Mouse (Mus musculus): ENCODE results near the gene Eif1. TPM values are rescaled to one million over a fixed set of nuclear protein-coding genes. Genes with fewer than 3 reads are reported as not detected.
"Not testable (repeated sequence)": the region's sequence is repeated elsewhere in the genome, so short reads cannot be mapped to it uniquely, and the experiment has no call there.

Eif1 gene
- polyA plus RNA-seq, 1 experiment, result 330 TPM

- no peak for TF ChIP-seq POLR2A (IDR thresholded peaks at IDR 0.05; ENCODE audit: borderline replicate concordance, extremely low read depth, insufficient read depth, insufficient read length, poor library complexity, severe bottlenecking)
- TF ChIP-seq CTCF (IDR thresholded peaks at IDR 0.05; ENCODE audit: borderline replicate concordance, extremely low read depth, insufficient read depth, insufficient read length), result no peak
- peak; percentile 34 for DNase-seq (ENCODE audit: low read depth)
Observed at GRCm38 (mm10) chr11:100290235-100290634, 29.4 kb upstream of the Eif1 start.

GRCm38 (mm10) chr11:100292884-100293283, 26.8 kb upstream of the Eif1 start:
- TF ChIP-seq POLR2A (IDR thresholded peaks at IDR 0.05; ENCODE audit: borderline replicate concordance, extremely low read depth, insufficient read depth, insufficient read length, poor library complexity, severe bottlenecking) (no peak), CTCF (IDR thresholded peaks at IDR 0.05; ENCODE audit: borderline replicate concordance, extremely low read depth, insufficient read depth, insufficient read length) (no peak)
- peak; percentile 75 for DNase-seq (ENCODE audit: low read depth)

- TF ChIP-seq POLR2A (IDR thresholded peaks at IDR 0.05; ENCODE audit: borderline replicate concordance, extremely low read depth, insufficient read depth, insufficient read length, poor library complexity, severe bottlenecking), result no peak
- peak; percentile 100 for TF ChIP-seq CTCF (IDR thresholded peaks at IDR 0.05; ENCODE audit: borderline replicate concordance, extremely low read depth, insufficient read depth, insufficient read length)
- peak; percentile 91 for DNase-seq (ENCODE audit: low read depth)
Observed at GRCm38 (mm10) chr11:100295308-100295707, 24.4 kb upstream of the Eif1 start.

- no peak for DNase-seq (ENCODE audit: low read depth)
- TF ChIP-seq CTCF (IDR thresholded peaks at IDR 0.05; ENCODE audit: borderline replicate concordance, extremely low read depth, insufficient read depth, insufficient read length) (peak; percentile 55; the same call in 1 of the 2 replicates), POLR2A (IDR thresholded peaks at IDR 0.05; ENCODE audit: borderline replicate concordance, extremely low read depth, insufficient read depth, insufficient read length, poor library complexity, severe bottlenecking) (no peak)
Observed at GRCm38 (mm10) chr11:100297801-100298200, 21.9 kb upstream of the Eif1 start.

DNA sequence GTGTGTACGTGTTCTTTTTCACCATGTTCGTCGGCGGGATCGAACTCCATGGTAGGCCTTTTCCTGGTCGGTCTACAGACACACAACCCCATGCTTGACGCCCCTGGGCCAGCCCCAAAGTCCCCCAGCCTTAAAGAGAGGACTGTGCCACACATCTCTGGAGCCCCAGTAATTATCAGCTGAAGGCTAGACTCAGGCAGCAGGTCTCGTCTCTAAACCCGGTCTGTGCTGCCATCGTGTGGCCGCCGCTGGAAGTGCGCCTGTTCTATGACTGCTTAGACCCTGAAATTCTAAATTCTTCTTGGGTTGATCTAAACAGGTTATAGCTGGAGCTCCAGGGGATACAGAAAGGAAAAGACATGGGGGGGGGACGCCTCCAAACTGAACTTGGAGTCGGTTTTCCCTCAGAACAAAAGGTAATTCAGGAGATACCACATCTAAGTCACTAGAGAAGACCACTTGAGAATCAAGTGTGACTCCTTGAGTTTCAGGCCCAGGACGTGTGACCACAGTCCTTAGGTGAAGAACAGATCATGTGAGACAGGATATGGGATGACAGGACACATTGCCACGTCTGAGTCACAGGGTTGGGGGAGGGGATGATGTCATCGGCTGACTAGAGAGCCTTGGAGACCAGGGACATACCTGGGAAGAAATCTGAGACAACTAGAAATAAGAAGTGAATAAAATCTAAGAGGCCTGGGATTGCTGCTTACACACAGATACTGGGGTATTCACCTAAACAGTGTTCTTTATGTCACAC, 21.2 kb upstream of the Eif1 start:
- TF ChIP-seq POLR2A (IDR thresholded peaks at IDR 0.05; ENCODE audit: borderline replicate concordance, extremely low read depth, insufficient read depth, insufficient read length, poor library complexity, severe bottlenecking), result no peak
- TF ChIP-seq CTCF (IDR thresholded peaks at IDR 0.05; ENCODE audit: borderline replicate concordance, extremely low read depth, insufficient read depth, insufficient read length), result peak; percentile 99
- peak; percentile 82 for DNase-seq (ENCODE audit: low read depth)

- TF ChIP-seq CTCF (IDR thresholded peaks at IDR 0.05; ENCODE audit: borderline replicate concordance, extremely low read depth, insufficient read depth, insufficient read length), result peak; percentile 95
- no peak for TF ChIP-seq POLR2A (IDR thresholded peaks at IDR 0.05; ENCODE audit: borderline replicate concordance, extremely low read depth, insufficient read depth, insufficient read length, poor library complexity, severe bottlenecking)
- peak; percentile 74 for DNase-seq (ENCODE audit: low read depth)
Observed at GRCm38 (mm10) chr11:100300293-100300692, 19.4 kb upstream of the Eif1 start.

- TF ChIP-seq POLR2A (IDR thresholded peaks at IDR 0.05; ENCODE audit: borderline replicate concordance, extremely low read depth, insufficient read depth, insufficient read length, poor library complexity, severe bottlenecking), result no peak
- TF ChIP-seq CTCF (IDR thresholded peaks at IDR 0.05; ENCODE audit: borderline replicate concordance, extremely low read depth, insufficient read depth, insufficient read length), result no peak
- DNase-seq (ENCODE audit: low read depth), result no peak
Observed at GRCm38 (mm10) chr11:100301292-100301691, 18.4 kb upstream of the Eif1 start.

DNA sequence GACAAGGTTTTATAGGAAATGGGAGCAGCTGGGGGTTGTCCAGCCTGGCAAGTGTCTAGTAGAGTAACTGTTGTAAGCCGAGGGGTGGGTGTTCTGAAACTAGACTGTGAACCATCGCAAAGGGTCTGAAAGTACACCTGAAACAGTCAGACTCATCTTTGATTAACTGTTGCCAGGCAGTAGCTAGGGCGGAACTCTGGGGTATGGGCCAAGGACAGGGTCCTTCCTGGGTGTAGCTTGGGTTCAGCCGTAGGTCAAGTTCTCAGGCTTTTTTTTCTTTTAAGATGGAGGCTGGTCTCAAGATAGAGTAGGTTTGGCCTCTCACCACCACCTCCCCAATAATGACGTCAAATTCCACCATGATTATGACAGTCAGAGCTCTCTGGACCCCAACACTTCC, 11.8 kb upstream of the Eif1 start:
- no peak for DNase-seq (ENCODE audit: low read depth)
- TF ChIP-seq POLR2A (IDR thresholded peaks at IDR 0.05; ENCODE audit: borderline replicate concordance, extremely low read depth, insufficient read depth, insufficient read length, poor library complexity, severe bottlenecking) (no peak), CTCF (IDR thresholded peaks at IDR 0.05; ENCODE audit: borderline replicate concordance, extremely low read depth, insufficient read depth, insufficient read length) (no peak)

- not testable (repeated sequence) for DNase-seq (ENCODE audit: low read depth)
Observed at GRCm38 (mm10) chr11:100308672-100309071, 11.0 kb upstream of the Eif1 start.

DNA sequence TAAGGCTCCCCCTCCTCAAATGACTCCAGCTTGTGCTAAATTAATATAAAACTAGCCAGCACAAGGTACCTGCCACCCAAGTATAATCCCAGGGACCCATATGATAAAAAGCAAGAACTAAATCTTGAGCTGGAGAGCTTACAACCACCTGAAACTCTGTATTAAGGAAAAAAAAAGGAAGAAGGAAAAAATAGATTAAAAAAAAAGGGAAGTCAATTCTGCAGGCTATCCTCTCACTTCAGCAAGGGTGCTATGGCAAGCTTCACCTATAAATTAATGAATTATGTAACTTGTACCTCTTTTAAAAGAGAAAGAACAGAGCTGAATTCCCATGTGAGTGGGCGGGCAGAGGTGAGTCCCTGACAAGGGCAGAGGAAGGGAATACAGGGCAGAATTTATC, 8.0 kb upstream of the Eif1 start:
- no peak for DNase-seq (ENCODE audit: low read depth)
- TF ChIP-seq POLR2A (IDR thresholded peaks at IDR 0.05; ENCODE audit: borderline replicate concordance, extremely low read depth, insufficient read depth, insufficient read length, poor library complexity, severe bottlenecking) (no peak), CTCF (IDR thresholded peaks at IDR 0.05; ENCODE audit: borderline replicate concordance, extremely low read depth, insufficient read depth, insufficient read length) (no peak)

DNA sequence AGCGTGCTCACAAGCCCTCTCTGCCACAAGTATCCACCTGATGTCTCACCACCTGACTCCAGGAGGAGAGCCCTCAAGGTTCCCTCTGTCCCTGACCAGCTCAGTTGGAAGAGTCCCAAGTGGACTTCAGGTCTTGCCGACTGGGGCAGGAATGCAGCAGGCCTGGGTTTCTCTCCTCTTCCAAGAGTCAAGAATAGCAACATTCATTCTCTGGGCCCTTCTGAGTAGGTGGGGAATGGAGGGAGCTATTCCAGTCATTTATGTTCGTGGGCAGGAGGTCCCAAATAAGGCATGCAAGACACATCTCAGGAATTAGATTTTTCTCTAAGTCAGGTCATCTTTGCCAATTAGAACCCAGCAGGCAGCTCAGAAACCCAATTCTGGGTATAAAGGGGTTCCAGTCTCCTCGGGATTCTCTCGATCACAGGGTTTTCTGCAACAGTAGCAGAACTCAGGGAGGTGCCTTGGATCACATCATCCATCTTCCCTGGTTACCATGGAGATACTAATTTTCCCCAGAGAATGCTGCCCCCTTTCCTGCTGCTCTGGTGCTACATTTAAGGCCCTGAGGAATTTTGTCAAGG, 7.5 kb upstream of the Eif1 start:
- DNase-seq (ENCODE audit: low read depth), result no peak
- TF ChIP-seq CTCF (IDR thresholded peaks at IDR 0.05; ENCODE audit: borderline replicate concordance, extremely low read depth, insufficient read depth, insufficient read length) (no peak), POLR2A (IDR thresholded peaks at IDR 0.05; ENCODE audit: borderline replicate concordance, extremely low read depth, insufficient read depth, insufficient read length, poor library complexity, severe bottlenecking) (no peak)

- TF ChIP-seq POLR2A (IDR thresholded peaks at IDR 0.05; ENCODE audit: borderline replicate concordance, extremely low read depth, insufficient read depth, insufficient read length, poor library complexity, severe bottlenecking) (no peak), CTCF (IDR thresholded peaks at IDR 0.05; ENCODE audit: borderline replicate concordance, extremely low read depth, insufficient read depth, insufficient read length) (no peak)
- DNase-seq (ENCODE audit: low read depth), result no peak
Observed at GRCm38 (mm10) chr11:100313424-100313823, 6.3 kb upstream of the Eif1 start.

Measured in brain, embryonic 14.5 days (tissue).